Mouse (Mus musculus) kidney, postnatal 0 days (tissue): ENCODE data around the gene Plb1. TPM values are rescaled to one million over a fixed set of nuclear protein-coding genes. Genes with fewer than 3 reads are reported as not detected.

Experiments used
- ATAC-seq: fragments of 200-750 bp; cut with Nextera tagmentation; replicated peaks from 2 replicates; pipeline ENCODE4 v1.8.0; 2017; ENCODE audit warnings: low read depth, moderate number of reproducible peaks, moderate TSS enrichment, moderate library complexity; ENCODE audit not compliant: low FRiP score
- DNase-seq: peaks from one replicate; pipeline ENCODE4 v3.0.0-alpha.2; 2016; ENCODE audit warnings: low spot score
- H3K27ac ChIP-seq: fragments of 300-500 bp; sonication (generic); 2 replicates; pipeline ENCODE4 v1.5.1; 2014; ENCODE audit warnings: mild to moderate bottlenecking
- H3K27me3 ChIP-seq: fragments of 300-500 bp; sonication (generic); 2 replicates; pipeline ENCODE4 v1.6.1; 2014; ENCODE audit warnings: low read length, mixed read lengths; ENCODE audit not compliant: insufficient read depth
- H3K36me3 ChIP-seq: fragments of 300-500 bp; sonication (generic); 2 replicates; pipeline ENCODE4 v1.6.1; 2014; ENCODE audit warnings: low read length, mixed read lengths; ENCODE audit not compliant: insufficient read depth
- H3K4me1 ChIP-seq: fragments of 300-500 bp; sonication (generic); replicated peaks from 2 replicates; pipeline ENCODE4 v1.6.1; 2014; ENCODE audit warnings: antibody characterized with exemption, low read length, mixed read lengths; ENCODE audit not compliant: insufficient read depth
- H3K4me2 ChIP-seq: fragments of 300-500 bp; sonication (generic); 2 replicates; pipeline ENCODE4 v1.6.1; 2014; ENCODE audit warnings: mild to moderate bottlenecking, low read length, moderate library complexity, mixed read lengths
- H3K4me3 ChIP-seq: fragments of 300-500 bp; sonication (generic); replicated peaks from 2 replicates; pipeline ENCODE4 v1.5.1; 2014; ENCODE audit warnings: low read depth, low read length
- H3K9ac ChIP-seq: fragments of 300-500 bp; sonication (generic); 2 replicates; pipeline ENCODE4 v1.6.1; 2014; ENCODE audit warnings: low read depth, low read length
- H3K9me3 ChIP-seq: fragments of 300-500 bp; sonication (generic); replicated peaks from 2 replicates; pipeline ENCODE4 v1.6.1; 2016; ENCODE audit warnings: low read length, inconsistent platforms, mixed read lengths
- CTCF ChIP-seq: IDR thresholded peaks from 2 replicates; pipeline ENCODE4 v1.5.1; 2016; ENCODE audit warnings: antibody characterized with exemption, low read depth, mild to moderate bottlenecking, moderate library complexity
- WGBS: fragments of 180-500 bp; shearing (Covaris S2); extraction: QIAGEN DNeasy Blood & Tissue Kit; methylation state at CpG from one replicate; pipeline ENCODE4 v1.1.7; 2014; 5-methylcytosine and 5-hydroxymethylcytosine counted together
- polyA plus RNA-seq: library from polyadenylated mRNA; unstranded; fragments of >200 nt; fragmentation: Nextera tagmentation; extraction: Ambion mirVana; gene quantifications from 2 replicates; pipeline ENCODE4 v1.2.1, GENCODE M21; 2015

Gene Plb1
- polyA plus RNA-seq, 1 experiment from 2014 or later, result 0.36 TPM

- Histone ChIP-seq H3K4me1 (no peaks in the 10 kb centered on the region), H3K9me3 (no peaks in the 10 kb centered on the region), H3K4me2 (no peak overlapping the region), H3K9ac (no peak overlapping the region), H3K27me3 (no peaks in the 10 kb centered on the region), H3K4me3 (no peak overlapping the region), H3K27ac (no peak overlapping the region), H3K36me3 (no peaks in the 10 kb centered on the region)
- WGBS, result 80% methylated on average over 5 of the region's 5 CpGs
- no peak for ATAC-seq
- TF ChIP-seq CTCF, result no peak
- DNase-seq, result no peak
These were observed 45.6 kb downstream of the Plb1 start for GRCm38 (mm10) chr5:32278000-32278694.

DNA sequence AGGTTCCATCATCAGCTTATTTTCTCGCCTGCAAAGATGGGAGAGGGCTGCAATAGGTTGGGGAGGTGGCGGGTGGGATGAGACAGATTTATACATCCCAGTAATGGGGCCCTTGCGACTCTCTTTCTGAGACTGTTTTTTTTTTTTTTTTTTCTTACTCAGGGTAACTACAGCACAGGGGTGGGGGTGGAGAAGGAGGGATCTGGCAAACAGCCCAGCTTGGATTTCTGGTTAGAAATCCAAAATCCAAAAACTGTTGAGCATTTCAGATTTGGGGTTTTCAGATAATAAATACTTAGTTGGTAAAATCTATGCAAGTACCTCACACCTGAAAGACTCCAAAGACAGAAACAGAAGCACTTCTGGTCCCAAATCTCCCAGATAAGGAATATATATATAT lies 47.6 kb downstream of the Plb1 start:
- no peak overlapping the region for H3K9ac ChIP-seq
- no peaks in the 10 kb centered on the region for H3K36me3 ChIP-seq

GRCm38 (mm10) chr5:32282345-32282744 lies 49.8 kb downstream of the Plb1 start:
- WGBS, result 62% methylated on average over 4 of the region's 4 CpGs
- no peaks in the 10 kb centered on the region for H3K36me3 ChIP-seq
- H3K27ac ChIP-seq, result no peak overlapping the region
- TF ChIP-seq CTCF, result no peak
- no peak overlapping the region for H3K4me2 ChIP-seq
- H3K4me1 ChIP-seq, result no peaks in the 10 kb centered on the region
- H3K9ac ChIP-seq, result no peak overlapping the region
- no peak overlapping the region for H3K4me3 ChIP-seq
- ATAC-seq (no peak), DNase-seq (no peak)
- no peaks in the 10 kb centered on the region for H3K27me3 ChIP-seq
- H3K9me3 ChIP-seq, result no peaks in the 10 kb centered on the region

More for the DNA sequence above, 47.6 kb downstream of the Plb1 start:
- H3K27ac ChIP-seq, result no peak overlapping the region
- TF ChIP-seq CTCF, result no peak
- no peak overlapping the region for H3K4me3 ChIP-seq
- ATAC-seq (no peak), DNase-seq (no peak)
- H3K4me2 ChIP-seq, result no peak overlapping the region
- WGBS, result 41% methylated on average over 3 of the region's 3 CpGs
- no peaks in the 10 kb centered on the region for H3K27me3 ChIP-seq
- no peaks in the 10 kb centered on the region for H3K4me1 ChIP-seq
- H3K9me3 ChIP-seq, result no peaks in the 10 kb centered on the region

- Histone ChIP-seq H3K4me2 (no peak overlapping the region), H3K9ac (no peak overlapping the region), H3K9me3 (no peaks in the 10 kb centered on the region), H3K27ac (no peak overlapping the region), H3K4me3 (no peak overlapping the region), H3K4me1 (no peaks in the 10 kb centered on the region), H3K27me3 (no peaks in the 10 kb centered on the region), H3K36me3 (no peaks in the 10 kb centered on the region)
- 73% methylated on average over 2 of the region's 2 CpGs for WGBS
- no peak for ATAC-seq
- no peak for DNase-seq
- TF ChIP-seq CTCF, result no peak
These were observed 50.9 kb downstream of the Plb1 start for GRCm38 (mm10) chr5:32283457-32283856.

DNA sequence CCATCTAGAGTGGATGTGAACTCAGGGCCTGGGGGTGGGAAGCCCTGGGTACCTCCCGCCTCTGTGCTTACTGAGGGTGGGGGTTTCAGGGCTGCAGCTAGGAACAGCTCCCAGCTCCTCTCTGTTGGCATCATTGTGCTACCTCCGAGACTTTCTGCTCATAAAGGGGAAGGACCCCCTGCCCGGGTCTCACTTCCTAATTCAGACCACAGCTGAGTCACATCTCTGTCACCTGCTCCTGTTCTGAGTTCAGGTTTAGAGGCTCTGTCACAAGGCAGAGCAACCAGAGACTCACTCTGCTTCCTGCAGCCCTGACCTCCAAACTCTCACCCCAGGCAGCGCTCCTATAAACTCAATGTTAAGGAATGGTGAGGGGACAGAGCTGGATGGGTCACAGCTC lies 53.8 kb downstream of the Plb1 start:
- H3K27me3 ChIP-seq, result no peaks in the 10 kb centered on the region
- H3K9ac ChIP-seq, result no peak overlapping the region
- H3K27ac ChIP-seq, result no peak overlapping the region
- no peaks in the 10 kb centered on the region for H3K4me1 ChIP-seq
- no peak overlapping the region for H3K4me2 ChIP-seq
- H3K9me3 ChIP-seq, result no peaks in the 10 kb centered on the region
- no peak for DNase-seq
- TF ChIP-seq CTCF, result no peak
- 78% methylated on average over 4 of the region's 4 CpGs for WGBS
- no peaks in the 10 kb centered on the region for H3K36me3 ChIP-seq
- ATAC-seq, result no peak
- H3K4me3 ChIP-seq, result no peak overlapping the region

- H3K9ac ChIP-seq, result no peak overlapping the region
- H3K9me3 ChIP-seq, result no peaks in the 10 kb centered on the region
- ATAC-seq (no peak), DNase-seq (no peak)
- no peaks in the 10 kb centered on the region for H3K27me3 ChIP-seq
- no peak for TF ChIP-seq CTCF
- no peak overlapping the region for H3K4me2 ChIP-seq
- no peak overlapping the region for H3K4me3 ChIP-seq
- no peak overlapping the region for H3K27ac ChIP-seq
- H3K36me3 ChIP-seq, result no peaks in the 10 kb centered on the region
- no peaks in the 10 kb centered on the region for H3K4me1 ChIP-seq
These were observed 55.5 kb downstream of the Plb1 start for GRCm38 (mm10) chr5:32288021-32288420.

DNA sequence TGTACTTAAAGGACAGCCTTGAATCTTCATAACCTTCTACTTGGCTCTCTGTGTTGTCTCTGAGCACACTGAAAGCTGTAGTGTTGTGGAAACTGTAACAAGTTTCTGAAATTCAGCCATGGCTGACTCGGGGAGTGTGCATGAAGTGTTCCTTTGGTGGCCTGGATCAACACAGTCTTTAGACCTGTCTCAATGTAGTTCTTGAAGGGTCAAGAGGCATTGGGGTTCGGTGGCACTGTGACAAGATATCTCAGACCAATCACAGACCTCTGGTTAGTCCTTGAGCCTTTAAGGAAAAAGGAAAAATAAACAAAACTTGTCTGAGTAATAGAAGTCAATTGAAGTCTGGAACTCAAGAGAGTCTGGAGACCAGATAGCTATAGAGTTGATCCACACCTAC lies 58.8 kb downstream of the Plb1 start:
- TF ChIP-seq CTCF, result no peak
- Histone ChIP-seq H3K36me3 (no peaks in the 10 kb centered on the region), H3K9ac (no peak overlapping the region), H3K27ac (no peak overlapping the region), H3K4me1 (no peaks in the 10 kb centered on the region), H3K9me3 (no peaks in the 10 kb centered on the region), H3K27me3 (no peaks in the 10 kb centered on the region), H3K4me3 (no peak overlapping the region), H3K4me2 (no peak overlapping the region)
- WGBS, result 79% methylated on average over 2 of the region's 2 CpGs
- ATAC-seq, result no peak
- DNase-seq, result no peak
